Mouse (Mus musculus) left cerebral cortex, postnatal 25 days (tissue): Measurements from ENCODE around the gene Prkce. TPM values are rescaled to one million over a fixed set of nuclear protein-coding genes. Genes with fewer than 3 reads are reported as not detected.
A peak's percentile ranks its signal among the peaks of the same experiment; 100 is the strongest.

ENCODE experiments used
- DNase-seq, 2 experiments: peaks; one replicate each; pipeline ENCODE4 v3.0.0; 2022; ENCODE audit warnings: low spot score in 2 of 2, mixed read lengths in 1 of 2
- intact Hi-C: fragments of 180-260 bp; cut with DNase I; formaldehyde crosslinking; loops from one replicate; pipeline ENCODE4 v1.15.1; 2025
- total RNA-seq, 2 experiments: library from RNA; stranded (reverse); gene quantifications; 2 replicates each; pipeline ENCODE4 v1.2.3; 2021

Prkce gene
- total RNA-seq, 2 experiments from 2014 or later = 269 to 275 TPM

GRCm38 (mm10) chr17:86277032-86277798 is 109.6 kb downstream of the Prkce start:
- intact Hi-C loops = no loop called here

GRCm38 (mm10) chr17:86277999-86278526 is 110.5 kb downstream of the Prkce start:
- intact Hi-C loops = no loop called here
- DNase-seq = no peak

More at GRCm38 (mm10) chr17:86277032-86277798, 109.6 kb downstream of the Prkce start:
- DNase-seq = no peak

- DNase-seq = no peak
Measured at GRCm38 (mm10) chr17:86279751-86280150, 112.2 kb downstream of the Prkce start.

GRCm38 (mm10) chr17:86283741-86284140 is 116.2 kb downstream of the Prkce start:
- intact Hi-C loops = no loop called here
- no peak for DNase-seq

More at GRCm38 (mm10) chr17:86279751-86280150, 112.2 kb downstream of the Prkce start:
- intact Hi-C loops = no loop called here

GRCm38 (mm10) chr17:86285058-86285457 is 117.5 kb downstream of the Prkce start:
- intact Hi-C loops = no loop called here

GRCm38 (mm10) chr17:86286747-86287271 is 119.2 kb downstream of the Prkce start:
- no peak for DNase-seq
- intact Hi-C loops = no loop called here

More at GRCm38 (mm10) chr17:86285058-86285457, 117.5 kb downstream of the Prkce start:
- DNase-seq = no peak

GRCm38 (mm10) chr17:86292711-86293110 is 125.1 kb downstream of the Prkce start:
- DNase-seq = no peak
- intact Hi-C loops = no loop called here

GRCm38 (mm10) chr17:86293247-86293744 is 125.7 kb downstream of the Prkce start:
- intact Hi-C loops = no loop called here
- no peak for DNase-seq

- intact Hi-C loops = no loop called here
- DNase-seq = no peak
Measured at GRCm38 (mm10) chr17:86299576-86299975, 132.0 kb downstream of the Prkce start.

GRCm38 (mm10) chr17:86300774-86301595 is 133.4 kb downstream of the Prkce start:
- intact Hi-C loops = loop anchor here (1.0 to 5.0 kb wide), 6 partner anchors 19 to 136 kb away; no protein-coding TSS in a partner anchor
- DNase-seq = peak; percentile 68 to 95

- intact Hi-C loops = loop anchor here (5.0 kb wide), 1 partner anchor 135 kb away; no protein-coding TSS in a partner anchor
Measured at GRCm38 (mm10) chr17:86302266-86302665, 134.7 kb downstream of the Prkce start.

GRCm38 (mm10) chr17:86302861-86303331 is 135.3 kb downstream of the Prkce start:
- intact Hi-C loops = loop anchor here (5.0 kb wide), 1 partner anchor 134 kb away; no protein-coding TSS in a partner anchor
- no peak for DNase-seq

More at GRCm38 (mm10) chr17:86302266-86302665, 134.7 kb downstream of the Prkce start:
- DNase-seq = peak in 1 of 2 experiments; percentile 50

GRCm38 (mm10) chr17:86303401-86304243 is 136.0 kb downstream of the Prkce start:
- DNase-seq = no peak
- intact Hi-C loops = loop anchor here (5.0 kb wide), 1 partner anchor 134 kb away; no protein-coding TSS in a partner anchor

- peak in 1 of 2 experiments; percentile 40 for DNase-seq
- intact Hi-C loops = loop anchor here (5.0 kb wide), 1 partner anchor 132 kb away; no protein-coding TSS in a partner anchor
Measured at GRCm38 (mm10) chr17:86304923-86305630, 137.5 kb downstream of the Prkce start.

GRCm38 (mm10) chr17:86306161-86306560 is 138.6 kb downstream of the Prkce start:
- intact Hi-C loops = no loop called here
- no peak for DNase-seq

- intact Hi-C loops = no loop called here
- DNase-seq = no peak
Measured at GRCm38 (mm10) chr17:86313413-86314139, 146.0 kb downstream of the Prkce start.

GRCm38 (mm10) chr17:86315874-86316273 is 148.3 kb downstream of the Prkce start:
- intact Hi-C loops = no loop called here
- no peak for DNase-seq
